Mouse (Mus musculus) liver, embryonic 14.5 days (tissue): ENCODE results near the gene Sgpl1.

Experiments
- CTCF ChIP-seq: IDR thresholded peaks from 2 replicates; pipeline ENCODE4 v1.5.1; 2016; ENCODE audit warnings: antibody characterized with exemption, low read depth, control low read depth
- EP300 ChIP-seq: IDR thresholded peaks from 2 replicates; pipeline ENCODE4 v1.6.1; 2016; ENCODE audit warnings: antibody characterized with exemption, low read depth

DNA sequence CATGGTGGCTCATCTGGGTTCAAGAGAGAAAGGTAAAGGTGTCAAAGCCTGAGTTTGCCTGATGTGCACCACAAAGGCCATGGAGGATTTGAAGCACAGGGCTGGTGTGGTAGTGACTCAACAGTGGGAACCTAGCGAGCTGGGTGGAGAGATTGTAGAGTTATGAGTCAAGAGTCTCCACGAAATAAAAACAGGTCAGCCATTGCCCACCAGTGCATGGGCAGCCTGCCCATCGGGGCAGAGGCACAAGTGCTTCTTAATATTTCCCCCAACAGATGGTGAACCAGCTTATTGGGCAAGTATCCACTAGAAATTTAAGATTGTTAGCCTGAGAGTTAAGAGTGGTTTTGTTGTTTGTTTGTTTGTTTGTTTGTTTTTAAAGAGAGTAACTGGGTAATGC lies 16.5 kb downstream of the Sgpl1 start:
- TF ChIP-seq EP300 (no peak), CTCF (no peak)
